Mouse (Mus musculus) v-Abl transformed pro-B cells (cell line): ENCODE results near the gene Fasn.

Experiments used
- in situ Hi-C, 2 experiments: fragments of 400-800 bp; cut with MboI; formaldehyde crosslinking; loops; one replicate each; pipeline ENCODE4 v1.15.1; 2025; ENCODE audit not compliant: unreplicated experiment in 2 of 2

The Fasn gene

DNA sequence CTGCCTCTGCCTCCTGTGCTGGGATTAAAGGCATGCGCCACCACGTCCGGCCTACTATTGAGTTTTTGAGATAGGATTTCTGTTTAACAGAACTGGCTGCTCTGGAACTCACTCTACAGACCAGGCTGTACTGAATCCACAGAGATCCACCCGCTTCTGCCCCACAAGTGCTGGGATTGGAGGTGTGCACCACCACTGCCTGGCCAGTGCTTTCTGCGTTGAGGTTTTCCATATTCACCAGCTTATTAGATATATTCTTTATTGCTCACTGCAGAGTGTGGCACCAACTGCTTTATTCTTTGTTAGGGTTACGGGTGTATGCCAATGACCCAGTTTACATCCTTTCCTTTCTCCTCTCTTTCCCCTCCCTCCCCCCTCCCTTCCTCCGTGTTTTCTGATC is 20.1 kb downstream of the Fasn start:
- in situ Hi-C loops, result loop anchor here in 1 of 2 experiments (10.0 kb wide), 1 partner anchor 79 kb away; the partner anchor contains the start of genes Dcxr and Rac3

DNA sequence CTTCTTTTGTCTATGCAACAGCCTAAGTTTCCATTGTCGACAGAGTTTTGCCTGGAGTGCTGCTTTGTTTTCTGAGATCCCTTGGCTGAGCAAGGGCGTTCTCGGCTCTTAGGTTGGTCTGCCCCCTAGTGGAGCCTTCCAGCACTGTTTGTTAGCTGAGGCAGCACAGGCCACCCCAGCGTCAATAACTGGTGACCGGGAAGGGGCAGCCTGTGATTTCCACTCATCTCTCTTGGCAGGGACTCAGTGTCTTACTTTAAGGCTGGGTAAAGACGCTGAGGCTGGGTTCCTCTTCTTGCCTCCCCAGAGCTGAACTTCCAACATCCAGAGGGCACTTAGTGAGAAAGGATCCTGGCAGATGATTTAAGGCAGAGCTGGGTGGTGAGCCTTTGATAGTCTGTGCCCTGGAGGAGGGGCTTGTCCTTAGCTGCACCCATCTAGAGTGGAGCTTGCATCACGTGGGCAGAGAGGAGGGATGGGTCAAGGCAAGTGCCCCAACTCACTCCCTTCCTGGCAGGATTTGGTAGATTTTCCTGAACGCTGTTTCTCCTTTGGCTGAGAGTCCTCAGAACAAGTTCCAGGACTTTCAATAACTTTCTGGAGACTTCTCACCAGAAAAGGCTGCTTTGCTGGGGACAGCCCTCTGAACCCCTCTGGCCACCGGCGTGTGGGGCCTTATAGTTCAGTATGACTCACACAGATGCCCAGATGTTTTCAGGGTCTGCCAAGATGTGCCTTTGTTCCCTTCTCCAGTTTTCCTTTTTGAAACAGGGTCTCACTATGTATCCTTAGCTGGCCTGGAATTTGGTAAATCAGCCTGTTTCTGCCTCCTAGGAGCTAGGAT is 24.1 kb downstream of the Fasn start:
- in situ Hi-C loops, result loop anchor here in 1 of 2 experiments (10.0 kb wide), 1 partner anchor 75 kb away; the partner anchor contains the start of genes Dcxr and Rac3

DNA sequence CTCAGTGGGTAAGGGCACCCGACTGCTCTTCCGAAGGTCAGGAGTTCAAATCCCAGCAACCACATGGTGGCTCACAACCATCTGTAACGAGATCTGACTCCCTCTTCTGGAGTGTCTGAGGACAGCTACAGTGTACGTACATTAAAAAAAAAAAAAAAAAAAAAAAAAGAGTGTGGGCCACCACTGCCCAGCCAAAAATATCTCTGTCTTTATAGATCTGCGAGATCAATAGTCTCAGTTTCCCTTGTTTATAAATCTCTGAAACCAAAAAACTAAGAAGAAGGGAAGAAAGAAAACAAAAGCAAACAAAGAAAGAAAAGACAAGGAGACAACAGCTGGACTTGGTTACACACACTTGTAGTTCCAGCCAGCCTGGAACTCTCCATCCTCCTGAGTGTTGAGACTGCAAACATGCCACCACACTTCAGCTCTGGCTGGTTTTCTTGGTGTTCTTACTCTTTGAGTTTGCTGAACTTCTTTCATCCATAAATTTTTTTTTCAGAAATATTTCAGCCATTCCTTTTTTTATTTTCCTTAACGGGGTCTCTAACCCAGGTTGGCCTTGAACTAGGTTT is 24.9 kb downstream of the Fasn start:
- in situ Hi-C loops, result loop anchor here in 1 of 2 experiments (25.0 kb wide), 1 partner anchor 187 kb away; the partner anchor contains the start of genes Npb and Pcyt2

DNA sequence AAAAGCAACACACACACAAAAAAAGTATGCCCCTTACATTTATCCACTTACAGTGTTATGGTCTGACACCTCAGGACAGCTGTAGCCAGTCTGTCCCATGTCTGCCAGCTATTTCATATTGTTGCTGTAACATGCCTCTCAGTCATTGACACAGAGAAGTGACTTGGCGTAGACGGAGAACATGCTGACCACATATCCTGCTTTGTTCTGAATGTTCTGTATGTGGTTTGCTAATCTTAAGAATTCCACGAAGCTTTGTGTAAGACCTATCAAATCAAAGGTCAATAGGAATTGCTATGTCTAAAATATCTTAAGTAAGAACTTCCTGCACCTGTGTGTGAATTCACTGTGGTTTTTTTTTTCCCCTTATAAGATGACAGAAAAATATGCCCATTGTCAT is 26.1 kb downstream of the Fasn start:
- in situ Hi-C loops, result loop anchor here in 1 of 2 experiments (25.0 kb wide), 1 partner anchor 186 kb away; the partner anchor contains the start of genes Npb and Pcyt2

DNA sequence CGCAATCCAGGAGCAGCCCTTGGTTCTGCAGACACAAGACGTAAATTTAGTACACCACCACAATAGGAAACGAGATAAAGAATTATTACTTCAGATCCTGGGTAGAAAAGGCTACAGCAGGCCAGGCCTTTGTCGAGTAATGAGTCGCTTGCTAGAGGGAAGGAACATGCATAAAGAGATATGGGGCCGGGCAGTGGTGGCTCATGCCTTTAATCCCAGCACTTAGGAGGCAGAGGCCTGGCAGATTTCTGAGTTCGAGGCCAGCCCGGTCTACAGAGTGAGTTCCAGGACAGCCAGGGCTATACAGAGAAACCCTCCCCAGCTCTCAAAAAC is 27.8 kb downstream of the Fasn start:
- in situ Hi-C loops, result loop anchor here in 1 of 2 experiments (25.0 kb wide), 1 partner anchor 184 kb away; the partner anchor contains the start of genes Npb and Pcyt2

DNA sequence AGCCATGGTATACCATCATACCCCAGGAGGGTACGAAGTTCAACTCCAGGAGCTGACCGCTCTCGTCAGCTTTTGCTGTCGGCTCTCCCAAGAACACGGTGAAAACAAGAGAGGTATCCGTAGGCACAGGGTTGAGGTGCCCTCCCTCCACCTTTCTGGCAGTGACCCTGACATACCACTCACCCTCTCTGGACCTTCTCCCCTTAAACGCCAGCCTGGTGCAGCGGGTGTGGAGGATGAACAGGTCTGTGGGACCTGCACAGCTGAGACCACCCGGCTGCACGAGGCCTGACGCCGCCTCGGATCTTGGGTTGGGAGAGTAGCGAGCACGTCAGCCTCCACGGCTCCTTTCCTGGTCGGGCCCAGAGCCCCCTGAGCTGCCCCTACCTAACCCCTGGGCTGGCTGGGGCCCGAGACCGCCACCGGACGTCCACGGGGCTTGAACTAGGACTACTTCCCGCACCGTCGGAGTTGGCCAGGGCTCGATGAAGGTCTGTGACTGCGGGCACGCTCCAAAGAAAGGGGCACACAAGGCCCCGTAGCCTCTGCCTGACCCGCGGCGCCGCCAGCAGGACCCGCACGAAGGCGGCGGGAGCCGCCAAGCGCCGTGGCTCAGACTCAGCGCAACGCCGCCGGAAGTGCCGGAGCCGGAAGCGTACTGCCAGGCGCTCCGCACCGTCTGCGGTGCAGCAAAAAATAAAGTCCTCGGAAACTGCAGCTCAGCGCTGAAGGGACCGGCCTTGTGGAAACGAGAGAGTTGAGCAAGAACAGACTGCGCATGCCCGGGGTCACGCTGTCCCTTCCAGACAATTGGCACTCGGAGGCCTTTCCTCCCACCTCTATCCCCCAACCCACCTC is 28.4 kb downstream of the Fasn start, which contains the start of gene Dus1l:
Gene Dus1l, minus strand, starts transcription at position 648 of the 858 bp plus-strand sequence.
- in situ Hi-C loops, result loop anchor here in 1 of 2 experiments (25.0 kb wide), 1 partner anchor 184 kb away; the partner anchor contains the start of genes Npb and Pcyt2

DNA sequence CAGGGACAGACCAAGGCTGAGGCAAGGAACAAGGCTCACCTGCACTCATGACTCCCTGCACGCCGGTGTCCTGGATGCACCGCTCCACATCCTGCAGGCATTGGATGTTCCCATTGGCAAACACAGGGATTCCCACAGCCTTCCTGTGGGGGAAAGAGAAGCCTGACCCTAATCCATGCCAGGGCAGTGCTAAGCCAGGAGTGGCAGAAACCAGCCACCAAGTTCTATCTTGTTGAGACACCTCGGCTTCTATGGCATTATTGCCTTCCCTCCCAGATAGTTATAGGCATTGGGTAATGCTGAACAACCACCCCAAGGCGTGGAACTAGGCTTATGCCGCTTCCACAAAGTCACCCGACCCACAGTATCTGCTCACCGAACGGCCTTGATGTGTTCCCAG is 31.7 kb downstream of the Fasn start:
- in situ Hi-C loops, result loop anchor here in 1 of 2 experiments (25.0 kb wide), 1 partner anchor 180 kb away; the partner anchor contains the start of genes Npb and Pcyt2

DNA sequence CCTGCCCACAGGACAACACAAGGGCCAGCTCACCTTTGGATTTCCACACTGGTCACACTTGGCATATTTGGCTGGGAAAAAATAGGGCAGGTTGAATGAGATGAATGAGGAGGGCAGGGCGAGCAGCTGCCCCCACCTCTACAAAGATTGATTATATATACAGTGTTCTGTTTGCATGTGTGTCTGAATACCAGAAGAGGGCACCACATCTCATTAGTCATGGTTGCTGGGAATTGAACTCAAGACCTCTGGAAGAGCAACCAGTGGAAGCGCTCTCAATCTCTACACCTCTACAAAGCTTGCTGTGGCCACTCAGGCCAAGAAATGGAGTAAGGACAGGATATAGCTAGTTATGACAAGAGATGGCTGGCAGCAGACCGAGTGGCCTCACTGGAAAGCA is 34.5 kb downstream of the Fasn start:
- in situ Hi-C loops, result loop anchor here in 1 of 2 experiments (25.0 kb wide), 1 partner anchor 178 kb away; the partner anchor contains the start of genes Npb and Pcyt2

DNA sequence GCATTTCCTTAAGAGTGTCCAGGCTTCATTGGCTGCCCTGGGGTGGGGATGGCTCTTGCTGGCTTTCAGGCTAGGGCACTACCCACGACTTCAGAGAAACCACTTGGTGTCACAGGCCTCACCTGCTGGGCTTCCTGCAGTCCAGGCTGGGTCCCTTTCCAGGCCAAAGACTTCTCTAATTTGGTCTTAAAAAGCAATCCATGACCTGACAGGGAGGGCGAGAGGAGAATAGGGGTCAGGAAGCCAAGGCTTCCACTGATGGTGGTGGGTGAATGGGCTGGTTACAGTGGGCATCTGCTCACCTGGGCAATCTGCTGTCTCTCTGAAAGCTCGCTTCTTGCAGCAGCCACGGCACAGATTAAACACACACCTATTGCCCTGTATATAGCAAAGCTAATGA is 35.0 kb downstream of the Fasn start:
- in situ Hi-C loops, result loop anchor here in 1 of 2 experiments (25.0 kb wide), 1 partner anchor 177 kb away; the partner anchor contains the start of genes Npb and Pcyt2

DNA sequence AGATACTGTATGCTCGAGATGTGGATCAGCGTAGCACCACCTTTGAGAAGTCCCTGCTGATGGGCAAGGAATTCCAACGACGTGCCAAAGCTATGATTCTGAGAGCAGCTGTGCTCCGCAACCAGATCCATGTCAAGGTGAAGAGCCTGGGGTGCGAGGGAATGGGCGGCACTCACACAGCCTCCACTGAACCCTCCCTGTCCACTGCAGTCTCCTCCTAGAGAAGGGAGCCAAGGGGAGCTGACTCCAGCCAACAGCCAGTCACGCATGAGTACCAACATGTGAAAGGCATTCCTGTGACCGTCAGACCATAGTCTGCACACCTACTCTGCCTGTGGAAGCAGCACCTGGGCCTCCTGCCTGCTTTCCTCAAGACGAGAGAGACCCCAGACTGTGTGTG is 35.9 kb downstream of the Fasn start:
- in situ Hi-C loops, result loop anchor here in 1 of 2 experiments (25.0 kb wide), 1 partner anchor 176 kb away; the partner anchor contains the start of genes Npb and Pcyt2

DNA sequence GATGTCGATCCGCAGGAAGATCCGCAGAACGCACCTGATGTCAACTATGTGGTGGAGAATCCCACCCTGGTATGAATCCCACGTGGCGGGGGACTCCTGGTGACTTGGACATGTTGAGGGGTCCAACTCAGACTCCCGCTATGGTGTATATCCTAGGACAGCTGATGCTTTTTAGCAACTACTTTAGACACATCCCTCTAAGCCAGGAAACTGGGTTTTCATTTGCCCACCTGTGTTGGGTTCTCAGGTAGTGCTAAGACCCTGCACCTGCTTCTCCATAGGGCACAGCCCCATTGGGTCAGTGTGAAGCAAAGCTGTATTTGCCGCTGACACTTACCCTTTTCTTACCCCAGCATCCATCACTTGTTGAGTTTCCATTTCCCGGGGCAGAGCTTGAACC is 39.2 kb downstream of the Fasn start:
- in situ Hi-C loops, result loop anchor here in 1 of 2 experiments (25.0 kb wide), 1 partner anchor 173 kb away; the partner anchor contains the start of genes Npb and Pcyt2

DNA sequence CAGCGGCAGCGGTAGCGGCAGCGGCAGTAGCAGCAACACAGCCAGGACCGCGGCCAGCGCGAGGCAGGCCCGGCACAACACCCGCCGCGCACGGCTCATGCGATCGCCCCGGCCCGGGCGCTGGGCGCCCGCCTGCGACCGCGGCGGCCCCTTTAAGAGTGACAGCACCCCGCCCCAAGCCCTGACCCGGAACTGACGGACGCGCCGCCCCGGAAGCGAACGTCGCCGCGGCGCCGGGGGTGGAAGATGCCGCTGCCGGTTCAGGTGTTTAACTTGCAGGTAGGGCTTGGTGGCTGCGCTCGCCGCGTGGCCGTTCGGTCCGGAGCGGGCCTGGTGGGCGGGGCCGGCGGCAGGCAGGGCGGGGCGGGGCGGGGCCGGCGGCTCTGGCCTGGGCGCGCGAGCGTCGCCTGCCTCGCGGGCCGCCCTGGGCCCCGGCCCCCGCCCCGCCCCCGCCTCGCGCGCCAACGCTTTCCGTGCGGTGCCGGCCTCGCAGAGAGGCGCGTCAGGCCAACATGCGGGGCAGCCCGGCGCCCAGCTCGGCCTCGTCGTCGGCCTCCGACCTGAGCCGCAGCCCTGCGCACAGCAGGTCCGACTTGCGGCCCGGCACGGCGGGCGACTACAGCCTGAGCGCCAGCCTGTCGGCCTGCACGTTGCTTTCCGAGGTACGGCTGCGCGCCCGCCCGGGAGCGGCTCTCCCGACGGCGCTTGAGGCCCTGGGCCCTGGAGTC is 40.1 kb downstream of the Fasn start, which contains the start of the genes Rfng and Gps1:
Gene Rfng, minus strand, starts transcription at position 144 of the 728 bp plus-strand sequence.
Gene Gps1, plus strand, starts transcription at position 209 of the 728 bp plus-strand sequence.
- in situ Hi-C loops, result loop anchor here in 1 of 2 experiments (25.0 kb wide), 1 partner anchor 172 kb away; the partner anchor contains the start of genes Npb and Pcyt2

DNA sequence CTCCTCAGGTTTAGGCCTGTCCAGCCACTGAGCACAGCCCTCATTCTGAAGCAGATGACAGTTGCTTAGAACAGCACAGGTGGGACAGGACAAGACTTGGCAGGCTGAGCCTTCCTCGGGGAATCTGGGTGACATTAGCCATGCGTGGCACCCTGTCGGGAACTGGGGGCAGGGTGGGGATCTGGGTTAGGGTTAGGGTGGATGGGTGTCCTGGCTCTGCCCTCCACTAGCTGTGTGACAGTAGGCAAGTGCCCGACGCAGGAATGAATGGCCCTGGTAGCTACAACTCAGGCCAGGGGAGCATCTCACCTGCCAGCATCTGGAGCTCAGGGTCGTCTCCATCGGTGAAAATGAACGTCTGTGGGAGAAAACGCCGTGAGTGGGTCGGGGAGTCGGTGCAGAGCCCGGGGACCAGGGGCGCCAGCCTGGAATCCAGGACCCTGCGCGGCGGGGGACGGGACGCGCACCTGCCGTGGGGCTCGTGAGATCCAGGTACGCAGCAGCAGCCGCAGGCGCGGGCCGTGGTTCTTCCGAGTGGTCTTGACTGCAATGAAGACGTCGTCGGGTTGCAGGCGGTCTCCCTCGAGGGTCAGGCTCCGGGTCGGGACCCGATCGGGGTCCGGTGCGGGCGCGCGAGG is 40.8 kb downstream of the Fasn start:
- in situ Hi-C loops, result loop anchor here in 1 of 2 experiments (25.0 kb wide), 1 partner anchor 171 kb away; the partner anchor contains the start of genes Npb and Pcyt2

DNA sequence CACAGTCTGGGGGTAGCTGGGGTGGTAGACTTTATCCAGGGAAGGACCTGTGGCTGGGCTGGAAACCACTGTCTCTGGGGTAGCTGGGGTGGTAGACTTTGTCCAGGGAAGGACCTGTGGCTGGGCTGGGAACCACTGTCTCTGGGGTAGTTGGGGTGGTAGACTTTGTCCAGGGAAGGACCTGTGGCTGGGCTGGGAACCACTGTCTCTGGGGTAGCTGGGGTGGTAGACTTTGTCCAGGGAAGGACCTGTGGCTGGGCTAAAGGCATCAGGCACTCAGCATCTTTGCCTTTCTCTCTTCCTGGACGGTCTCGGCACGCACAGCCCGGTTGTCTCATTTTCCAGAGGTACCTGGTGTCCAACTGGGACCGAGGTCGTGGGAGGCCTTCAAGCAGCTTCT is 43.0 kb downstream of the Fasn start:
- in situ Hi-C loops, result loop anchor here in 1 of 2 experiments (25.0 kb wide), 1 partner anchor 169 kb away; the partner anchor contains the start of genes Npb and Pcyt2

DNA sequence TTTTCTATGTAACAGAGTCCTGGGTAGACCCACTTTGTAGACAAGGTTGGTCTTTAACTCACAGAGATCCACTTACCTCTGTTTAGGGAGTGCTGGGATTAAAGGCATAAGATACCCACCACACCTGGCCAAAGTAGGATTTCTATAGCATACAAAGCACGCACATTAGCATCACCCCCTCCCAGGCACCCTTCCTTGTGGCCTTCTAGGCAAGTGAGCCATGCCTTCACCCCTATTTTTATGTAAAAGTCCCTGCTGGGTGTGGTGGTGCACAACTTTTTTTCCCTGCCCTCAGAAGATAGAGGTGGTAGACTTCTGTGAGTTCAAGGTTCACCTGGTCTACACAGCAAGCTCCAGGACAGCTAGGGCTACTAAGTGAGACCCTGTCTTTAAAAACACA is 44.5 kb downstream of the Fasn start:
- in situ Hi-C loops, result loop anchor here (5.0 to 25.0 kb wide), 4 partner anchors 58 to 295 kb away; partner anchors contain the start of genes Mrpl12 (in 2 of the 2), Npb (in 1 of the 2), Pcyt2 (in 1 of the 2) and Rac3 (in 1 of the 2)

DNA sequence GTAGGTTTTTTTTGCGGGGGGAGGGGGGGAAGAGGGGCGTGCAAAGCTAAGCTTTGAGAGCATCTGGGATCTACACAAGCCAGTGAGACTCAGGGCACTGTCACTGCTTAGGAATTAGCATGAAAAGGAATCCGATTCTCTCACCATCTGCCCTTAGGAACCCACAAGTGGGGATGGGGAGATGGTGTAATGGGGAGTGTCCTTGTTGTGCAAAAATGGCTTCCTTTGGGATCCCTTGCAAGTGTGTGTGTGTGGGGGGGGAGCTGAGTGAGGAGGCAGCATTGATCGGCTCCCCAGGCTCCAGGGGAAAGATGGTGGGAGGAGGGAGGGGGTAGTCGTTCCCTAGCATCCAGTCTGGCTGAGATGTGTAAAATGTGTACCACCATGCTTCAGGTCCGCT is 47.2 kb downstream of the Fasn start:
- in situ Hi-C loops, result loop anchor here (5.0 to 25.0 kb wide), 4 partner anchors 55 to 292 kb away; partner anchors contain the start of genes Mrpl12 (in 2 of the 2), Npb (in 1 of the 2), Pcyt2 (in 1 of the 2) and Rac3 (in 1 of the 2)

DNA sequence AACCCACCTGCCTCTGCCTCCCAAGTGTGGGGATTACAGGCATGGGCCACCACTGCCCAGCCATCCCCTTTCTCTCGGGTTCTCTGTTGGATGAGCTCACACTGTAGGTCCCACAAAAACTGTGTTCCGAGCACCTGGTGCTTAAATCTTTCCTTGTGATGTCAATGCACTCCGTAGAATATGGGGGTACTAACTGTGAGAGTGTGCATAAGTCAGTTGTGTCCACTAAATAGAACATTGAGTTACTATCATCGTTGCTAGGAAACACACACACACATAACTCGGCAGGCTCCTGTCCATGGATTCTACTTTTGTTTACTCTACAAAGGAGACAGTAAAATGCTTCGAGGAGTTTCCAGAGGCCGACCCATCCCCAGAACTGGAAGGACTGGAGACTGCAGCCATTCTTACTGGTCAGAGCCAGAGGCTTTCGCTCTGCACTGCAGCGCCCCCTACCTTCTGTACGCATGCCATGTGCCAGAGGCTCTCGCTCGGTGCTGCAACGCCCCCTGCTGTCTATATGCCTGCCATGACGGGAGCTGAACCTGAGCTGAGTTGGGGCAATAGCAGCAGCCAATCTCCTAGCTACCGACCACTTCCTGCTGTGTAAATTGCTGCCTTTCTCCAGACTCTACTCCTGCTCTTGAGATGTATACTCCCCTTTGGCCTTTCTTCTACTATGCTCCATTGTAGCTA is 48.4 kb downstream of the Fasn start:
- in situ Hi-C loops, result loop anchor here (5.0 to 25.0 kb wide), 4 partner anchors 54 to 291 kb away; partner anchors contain the start of genes Mrpl12 (in 2 of the 2), Npb (in 1 of the 2), Pcyt2 (in 1 of the 2) and Rac3 (in 1 of the 2)
